Mouse (Mus musculus) forebrain, embryonic 16.5 days (tissue): Measurements from ENCODE around the gene 2610301B20Rik. TPM values are rescaled to one million over a fixed set of nuclear protein-coding genes. Genes with fewer than 3 reads are reported as not detected.

Source experiments
- ATAC-seq: fragments of 200-750 bp; cut with Nextera tagmentation; 2 replicates; pipeline ENCODE4 v1.8.0; 2017; ENCODE audit warnings: mild to moderate bottlenecking, moderate library complexity
- H3K27ac ChIP-seq: fragments of 300-500 bp; sonication (generic); 2 replicates; pipeline ENCODE4 v1.5.1; 2014; ENCODE audit warnings: low read length, control low read depth
- H3K27me3 ChIP-seq: fragments of 300-500 bp; sonication (generic); replicated peaks from 2 replicates; pipeline ENCODE4 v1.6.1; 2014; ENCODE audit warnings: low read length; ENCODE audit not compliant: control insufficient read depth, insufficient read depth
- H3K36me3 ChIP-seq: fragments of 300-500 bp; sonication (generic); 2 replicates; pipeline ENCODE4 v1.6.1; 2014; ENCODE audit not compliant: control insufficient read depth, insufficient read depth
- H3K4me1 ChIP-seq: fragments of 300-500 bp; sonication (generic); replicated peaks from 2 replicates; pipeline ENCODE4 v1.6.1; 2014; ENCODE audit warnings: low read length; ENCODE audit not compliant: control insufficient read depth, insufficient read depth
- H3K4me2 ChIP-seq: fragments of 300-500 bp; sonication (generic); 2 replicates; pipeline ENCODE4 v1.6.1; 2014; ENCODE audit warnings: mild to moderate bottlenecking, low read length, control low read depth
- H3K4me3 ChIP-seq: fragments of 300-500 bp; sonication (generic); replicated peaks from 2 replicates; pipeline ENCODE4 v1.5.1; 2014; ENCODE audit warnings: mild to moderate bottlenecking, low read length, control low read depth
- H3K9ac ChIP-seq: fragments of 300-500 bp; sonication (generic); replicated peaks from 2 replicates; pipeline ENCODE4 v1.6.1; 2014; ENCODE audit warnings: low read depth, low read length, control low read depth
- H3K9me3 ChIP-seq: fragments of 300-500 bp; sonication (generic); 2 replicates; pipeline ENCODE4 v1.6.1; 2016; ENCODE audit warnings: low read length; ENCODE audit not compliant: control insufficient read depth
- WGBS: fragments of 180-500 bp; shearing (Covaris S2); extraction: QIAGEN DNeasy Blood & Tissue Kit; methylation state at CpG from one replicate; pipeline ENCODE4 v1.1.7; 2014; 5-methylcytosine and 5-hydroxymethylcytosine counted together
- polyA plus RNA-seq: library from polyadenylated mRNA; unstranded; fragments of >200 nt; fragmentation: Nextera tagmentation; extraction: Ambion mirVana; gene quantifications from 2 replicates; pipeline ENCODE4 v1.2.1, GENCODE M21; 2015

2610301B20Rik gene
- polyA plus RNA-seq: 45.7 and 47.6 TPM in 2 replicates

GRCm38 (mm10) chr4:10873920-10874665 lies at the start of gene 2610301B20Rik:
Gene 2610301B20Rik (plus strand): TSS chr4:10874498.
- H3K9me3 ChIP-seq: no peaks in the 10 kb centered on the region
- WGBS: under 1% methylated on average over 66 of the region's 68 CpGs
- peak within 1 kb of the TSS; percentile 62 for H3K4me3 ChIP-seq
- ATAC-seq: peak; percentile 88
- no peaks in the 10 kb centered on the region for H3K36me3 ChIP-seq
- H3K9ac ChIP-seq: peak within 1 kb of the TSS; percentile 88
- H3K4me1 ChIP-seq: peaks cover 11% of the 10 kb centered on the region
- H3K4me2 ChIP-seq: peak within 1 kb of the TSS; percentile 74
- no peaks in the 10 kb centered on the region for H3K27me3 ChIP-seq
- peak within 1 kb of the TSS; percentile 99 for H3K27ac ChIP-seq

DNA sequence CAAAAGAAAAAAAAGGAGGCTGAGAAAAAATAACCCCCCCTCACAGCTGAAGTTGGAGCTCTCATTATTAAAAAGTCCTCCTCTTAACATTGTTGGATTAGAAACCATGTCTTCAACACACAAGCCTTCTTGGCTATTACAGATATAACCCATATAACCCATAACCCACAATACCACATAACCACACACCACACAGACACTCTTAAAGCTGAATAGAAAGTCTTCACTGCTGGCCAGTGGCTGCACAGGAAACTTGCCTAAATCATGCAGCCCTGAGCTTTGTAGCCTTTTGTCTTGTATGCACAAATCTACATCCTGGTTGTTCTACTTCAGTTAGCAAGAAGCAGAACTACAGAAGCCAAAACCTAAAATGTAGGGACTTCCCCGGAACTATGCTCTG lies 41.0 kb upstream of the 2610301B20Rik start:
- H3K4me3 ChIP-seq: no peak overlapping the region
- H3K9me3 ChIP-seq: no peaks in the 10 kb centered on the region
- no peak overlapping the region for H3K9ac ChIP-seq
- H3K4me2 ChIP-seq: no peak overlapping the region
- no peak for ATAC-seq
- H3K27me3 ChIP-seq: no peaks in the 10 kb centered on the region
- H3K36me3 ChIP-seq: no peaks in the 10 kb centered on the region
- 86% methylated on average over 1 of the region's 1 CpGs for WGBS
- no peak overlapping the region for H3K27ac ChIP-seq
- H3K4me1 ChIP-seq: no peaks in the 10 kb centered on the region

- H3K4me1 ChIP-seq: no peaks in the 10 kb centered on the region
- H3K9me3 ChIP-seq: no peaks in the 10 kb centered on the region
- H3K4me3 ChIP-seq: no peak overlapping the region
- no peak overlapping the region for H3K4me2 ChIP-seq
- WGBS: 76% methylated on average over 6 of the region's 6 CpGs
- no peak overlapping the region for H3K9ac ChIP-seq
- no peaks in the 10 kb centered on the region for H3K36me3 ChIP-seq
- ATAC-seq: peak; percentile 78
- no peaks in the 10 kb centered on the region for H3K27me3 ChIP-seq
- H3K27ac ChIP-seq: no peak overlapping the region
These were observed 38.8 kb upstream of the 2610301B20Rik start for GRCm38 (mm10) chr4:10835252-10836051.

DNA sequence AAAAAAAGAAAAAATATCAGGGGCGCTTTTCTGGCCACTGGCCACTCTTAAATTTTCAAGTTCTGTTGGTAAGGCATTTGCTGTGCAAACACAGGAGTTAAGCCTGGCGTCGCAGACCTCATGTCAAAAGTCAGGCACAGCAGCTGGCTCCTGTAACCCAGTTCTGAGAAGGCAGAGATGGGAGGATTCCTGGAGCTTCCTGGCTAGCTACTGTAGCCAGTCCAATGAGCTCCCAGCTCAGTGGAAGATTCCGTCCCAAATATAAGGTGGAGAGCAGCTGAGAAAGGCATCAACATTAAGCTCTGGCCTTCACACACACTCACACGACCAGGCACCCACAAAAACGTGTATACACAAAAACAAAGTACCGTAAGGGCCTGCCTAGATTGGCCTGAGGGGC lies 28.4 kb upstream of the 2610301B20Rik start:
- no peak for ATAC-seq
- Histone ChIP-seq H3K36me3 (no peaks in the 10 kb centered on the region), H3K27me3 (no peaks in the 10 kb centered on the region), H3K27ac (no peak overlapping the region), H3K9me3 (no peaks in the 10 kb centered on the region), H3K4me3 (no peak overlapping the region), H3K4me2 (no peak overlapping the region), H3K9ac (no peak overlapping the region), H3K4me1 (no peaks in the 10 kb centered on the region)
- WGBS: 85% methylated on average over 7 of the region's 7 CpGs

- no peak for ATAC-seq
- WGBS: 22% methylated on average over 7 of the region's 7 CpGs
- Histone ChIP-seq H3K9ac (no peak overlapping the region), H3K36me3 (no peaks in the 10 kb centered on the region), H3K4me2 (no peak overlapping the region), H3K27me3 (no peaks in the 10 kb centered on the region), H3K4me3 (no peak overlapping the region), H3K4me1 (no peaks in the 10 kb centered on the region), H3K27ac (no peak overlapping the region), H3K9me3 (no peaks in the 10 kb centered on the region)
These were observed 24.5 kb upstream of the 2610301B20Rik start for GRCm38 (mm10) chr4:10849812-10850211.

DNA sequence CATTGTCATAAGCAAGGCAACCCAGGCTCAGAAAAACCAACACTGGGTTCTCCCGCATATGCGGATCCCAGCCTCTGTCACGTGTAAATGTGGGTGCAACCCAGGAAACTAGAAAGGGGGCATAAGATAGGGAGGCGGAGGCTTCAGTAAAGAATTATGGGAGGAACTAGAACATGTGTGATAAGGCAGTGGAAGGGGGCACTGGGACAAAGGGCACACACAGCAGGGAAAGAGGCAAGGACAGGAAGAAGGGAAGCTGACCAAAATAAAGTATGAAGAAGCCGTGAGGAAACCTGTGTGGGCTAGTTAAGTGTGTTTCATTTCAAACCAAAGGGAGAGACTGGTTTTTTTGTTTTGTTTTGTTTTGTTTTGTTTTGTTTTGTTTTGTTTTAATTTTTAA lies 23.3 kb upstream of the 2610301B20Rik start:
- Histone ChIP-seq H3K4me3 (no peak overlapping the region), H3K9ac (no peak overlapping the region), H3K4me1 (no peaks in the 10 kb centered on the region), H3K27me3 (no peaks in the 10 kb centered on the region), H3K27ac (no peak overlapping the region), H3K36me3 (no peaks in the 10 kb centered on the region), H3K9me3 (no peaks in the 10 kb centered on the region), H3K4me2 (no peak overlapping the region)
- 85% methylated on average over 5 of the region's 5 CpGs for WGBS
- no peak for ATAC-seq

GRCm38 (mm10) chr4:10859174-10859573 lies 15.1 kb upstream of the 2610301B20Rik start:
- Histone ChIP-seq H3K27ac (no peak overlapping the region), H3K9me3 (no peaks in the 10 kb centered on the region), H3K4me2 (no peak overlapping the region), H3K36me3 (no peaks in the 10 kb centered on the region), H3K9ac (no peak overlapping the region), H3K27me3 (no peaks in the 10 kb centered on the region), H3K4me3 (no peak overlapping the region), H3K4me1 (no peaks in the 10 kb centered on the region)
- no peak for ATAC-seq

- Histone ChIP-seq H3K4me2 (peak overlapping the region; percentile 30), H3K27me3 (no peaks in the 10 kb centered on the region), H3K9me3 (no peaks in the 10 kb centered on the region), H3K9ac (no peak overlapping the region), H3K4me3 (peak overlapping the region; percentile 27), H3K36me3 (no peaks in the 10 kb centered on the region), H3K4me1 (no peaks in the 10 kb centered on the region), H3K27ac (no peak overlapping the region)
- WGBS: 38% methylated on average over 10 of the region's 12 CpGs
- peak; percentile 89 for ATAC-seq
These were observed 14.3 kb upstream of the 2610301B20Rik start for GRCm38 (mm10) chr4:10859911-10860581.

DNA sequence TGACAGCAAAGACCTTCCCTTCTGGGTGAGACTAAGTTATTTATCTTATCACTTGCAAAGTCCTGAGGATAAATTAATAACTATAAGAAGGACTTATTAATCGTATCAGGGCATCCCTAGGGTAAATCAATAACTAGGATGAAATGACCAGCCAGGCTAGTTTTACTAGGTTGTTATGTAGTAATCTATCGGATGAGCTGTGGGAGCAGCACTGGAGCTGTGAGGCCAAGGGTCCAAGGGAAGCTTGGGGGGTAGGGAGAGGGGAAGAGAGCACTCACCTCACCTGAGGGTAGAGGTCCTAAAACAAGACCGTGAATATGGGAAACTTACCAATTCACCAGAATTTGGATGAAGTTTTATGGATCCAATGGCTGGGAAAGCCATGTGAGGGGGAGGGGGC lies 13.5 kb upstream of the 2610301B20Rik start:
- Histone ChIP-seq H3K4me3 (no peak overlapping the region), H3K27me3 (no peaks in the 10 kb centered on the region), H3K36me3 (no peaks in the 10 kb centered on the region), H3K9ac (no peak overlapping the region), H3K4me2 (no peak overlapping the region), H3K9me3 (no peaks in the 10 kb centered on the region), H3K27ac (no peak overlapping the region), H3K4me1 (no peaks in the 10 kb centered on the region)
- 85% methylated on average over 3 of the region's 3 CpGs for WGBS
- no peak for ATAC-seq
